Mouse (Mus musculus) thymus, adult 18-20 months (tissue): Measurements from ENCODE around the gene Gtf2a1l.

Experiments
- DNase-seq, 2 experiments: peaks; one replicate each; pipeline ENCODE4 v3.0.0; 2022; ENCODE audit warnings: mixed read lengths in 2 of 2

The Gtf2a1l gene

GRCm38 (mm10) chr17:88658510-88658909, 9.9 kb upstream of the Gtf2a1l start:
- DNase-seq, result no peak

GRCm38 (mm10) chr17:88666076-88666475, 2.4 kb upstream of the Gtf2a1l start:
- DNase-seq, result no peak

DNA sequence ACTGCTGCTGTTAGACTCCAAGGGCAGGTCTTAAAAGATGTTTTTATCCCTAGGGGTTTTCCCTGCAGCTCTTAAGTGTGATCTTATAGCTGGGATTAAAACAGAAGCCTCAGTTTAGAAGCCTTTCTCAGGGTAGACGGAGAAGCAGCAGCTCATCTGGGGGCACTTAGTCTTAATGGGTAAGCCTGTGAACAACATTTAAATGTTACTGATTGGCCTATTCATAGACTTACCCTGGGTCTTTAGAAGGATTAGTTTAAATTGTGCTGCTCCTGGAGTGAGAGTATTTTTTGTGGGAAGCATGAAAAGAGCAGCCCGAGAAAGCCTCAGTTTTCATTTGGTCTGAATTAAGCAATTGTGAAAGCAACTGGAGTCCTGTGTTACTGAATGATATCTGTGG, 1.5 kb downstream of the Gtf2a1l start:
- no peak for DNase-seq

GRCm38 (mm10) chr17:88670800-88671199, 2.3 kb downstream of the Gtf2a1l start:
- no peak for DNase-seq

DNA sequence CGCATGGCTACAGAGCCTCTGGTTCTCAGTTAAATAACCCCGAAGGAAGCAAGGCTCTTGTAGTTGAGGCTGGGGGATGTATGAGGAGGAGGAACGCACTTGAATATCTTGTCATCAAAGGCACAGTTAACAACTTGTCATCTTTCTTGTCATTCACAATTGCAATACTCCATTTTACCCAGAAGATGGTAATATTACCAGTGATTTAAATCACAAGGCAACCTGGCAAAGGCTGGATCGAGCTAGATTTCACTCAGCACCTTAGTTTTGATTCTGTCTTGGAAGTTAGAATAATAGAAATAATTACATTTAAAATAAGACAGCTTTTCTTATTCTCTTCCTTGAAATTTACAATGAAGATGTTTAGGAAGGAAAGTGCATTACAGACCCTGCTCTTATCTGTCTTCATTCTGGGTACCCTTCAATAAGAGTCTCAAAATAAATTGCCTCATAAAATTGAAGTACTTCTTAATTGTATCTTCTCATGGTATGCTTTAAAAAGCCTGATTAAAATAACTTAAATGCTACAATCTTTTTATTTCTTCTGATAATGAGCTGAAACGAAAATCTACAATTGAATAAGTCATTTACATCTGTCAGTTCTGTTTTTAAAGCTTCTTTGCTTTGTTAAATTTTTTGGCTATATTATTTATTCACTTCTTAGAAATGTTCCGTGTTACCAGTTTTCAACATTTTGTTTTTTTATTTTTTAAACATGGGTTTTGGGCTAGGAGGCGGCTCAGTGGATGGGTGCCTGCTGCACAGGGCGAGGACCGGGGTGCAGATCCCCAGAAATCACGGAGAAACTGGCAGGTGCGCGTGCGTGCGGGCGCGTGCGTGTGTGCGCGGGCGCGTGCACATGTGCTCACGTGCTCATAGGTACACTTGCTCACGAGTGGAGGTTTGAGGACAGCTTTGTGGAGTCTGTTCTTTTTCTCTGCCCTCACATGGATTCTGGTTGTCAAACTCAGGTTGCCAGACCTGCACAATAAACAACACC, 7.2 kb downstream of the Gtf2a1l start:
- DNase-seq, result no peak

DNA sequence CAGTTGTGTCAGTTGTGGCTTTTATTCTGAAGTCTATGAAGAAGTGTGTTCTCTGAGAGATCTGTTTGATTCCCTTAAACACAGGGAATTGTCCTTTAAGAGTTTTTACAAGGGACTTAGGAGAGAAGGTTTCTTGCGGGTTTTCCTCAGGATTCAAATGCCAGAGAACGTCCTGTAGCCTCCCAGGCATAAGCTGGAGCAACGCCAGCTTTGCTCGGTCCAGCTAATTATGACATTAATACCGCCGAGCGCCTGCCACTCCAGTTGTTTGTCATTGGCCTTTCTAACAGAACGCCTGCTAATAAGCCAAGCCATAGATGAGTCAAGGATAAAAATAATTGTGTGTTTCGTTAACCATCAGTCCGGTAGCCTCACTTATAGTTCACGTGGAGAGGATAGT, 19.8 kb downstream of the Gtf2a1l start:
- no peak for DNase-seq

DNA sequence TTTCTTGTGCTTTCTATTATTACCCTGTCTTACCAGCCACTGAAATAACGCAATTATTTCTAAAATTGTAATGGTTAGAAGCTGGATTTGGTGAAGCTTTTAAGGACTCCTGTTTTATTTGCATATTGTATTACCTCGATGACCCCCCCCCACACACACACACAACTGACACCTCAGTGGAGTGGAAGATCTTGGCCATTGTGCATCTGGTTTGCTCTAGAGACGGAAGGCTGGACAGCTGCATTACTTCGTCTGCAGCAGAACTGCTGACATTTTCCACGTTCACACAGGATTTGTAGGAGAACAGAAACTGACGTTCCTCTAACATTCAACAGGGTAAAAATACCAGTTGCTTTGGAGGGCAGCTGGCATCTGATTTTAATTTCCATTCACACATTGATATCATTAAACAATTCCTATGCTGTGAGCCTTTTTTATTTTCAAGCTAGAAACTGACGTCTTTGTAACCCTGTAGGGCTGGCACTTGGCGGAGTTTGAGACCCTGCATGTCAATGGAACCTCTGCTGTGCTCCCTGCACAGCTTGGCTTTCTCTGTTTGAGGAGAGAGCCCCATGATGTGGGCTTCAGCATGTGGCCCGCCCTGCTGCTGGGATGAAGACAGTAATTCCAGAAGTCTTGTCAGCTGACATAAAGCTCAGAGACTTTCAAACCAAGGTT, 28.3 kb downstream of the Gtf2a1l start:
- DNase-seq, result no peak

DNA sequence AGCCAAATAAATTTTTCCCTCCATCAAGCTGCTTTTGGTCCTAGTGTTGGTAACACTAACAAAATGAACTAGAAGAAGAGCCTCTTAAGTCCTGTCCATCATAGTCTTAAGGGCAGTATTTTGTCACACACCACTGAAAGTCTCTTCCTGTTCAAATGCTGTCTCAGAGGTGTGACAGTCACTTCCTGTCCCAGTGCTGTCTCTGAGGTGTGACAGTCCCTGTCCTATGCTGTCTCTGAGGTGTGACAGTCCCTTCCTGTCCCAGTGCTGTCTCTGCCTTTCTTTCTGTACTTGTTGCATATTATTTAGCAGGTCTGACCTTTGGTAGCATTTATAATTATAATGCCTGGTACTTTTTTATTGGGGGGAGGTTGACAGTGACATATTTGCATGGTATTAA, 32.4 kb downstream of the Gtf2a1l start:
- DNase-seq, result no peak

DNA sequence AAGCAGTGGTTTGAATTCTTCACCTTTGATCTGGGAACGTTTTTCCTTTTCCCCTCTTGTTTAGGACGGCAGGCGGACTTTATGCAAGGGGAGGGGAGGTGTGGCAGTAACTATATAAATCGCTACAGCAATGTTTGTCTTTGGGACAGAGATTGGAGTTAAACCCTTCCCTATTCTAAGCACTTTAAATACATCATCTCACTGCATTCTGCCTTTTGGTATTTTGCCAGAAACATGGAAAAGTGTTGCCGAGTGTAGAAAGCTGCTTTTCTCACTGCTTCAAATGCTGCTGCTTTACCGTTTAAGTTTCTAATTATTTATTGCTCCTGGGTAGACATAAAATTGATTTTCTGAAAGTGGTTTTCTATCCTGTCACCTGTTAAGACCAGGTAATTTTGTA, 33.9 kb downstream of the Gtf2a1l start:
- no peak for DNase-seq

GRCm38 (mm10) chr17:88703112-88703511, 34.7 kb downstream of the Gtf2a1l start:
- no peak for DNase-seq

GRCm38 (mm10) chr17:88706231-88706649, 37.8 kb downstream of the Gtf2a1l start:
- DNase-seq, result no peak

- DNase-seq, result no peak
Observed at GRCm38 (mm10) chr17:88749646-88750045, 81.2 kb downstream of the Gtf2a1l start.

DNA sequence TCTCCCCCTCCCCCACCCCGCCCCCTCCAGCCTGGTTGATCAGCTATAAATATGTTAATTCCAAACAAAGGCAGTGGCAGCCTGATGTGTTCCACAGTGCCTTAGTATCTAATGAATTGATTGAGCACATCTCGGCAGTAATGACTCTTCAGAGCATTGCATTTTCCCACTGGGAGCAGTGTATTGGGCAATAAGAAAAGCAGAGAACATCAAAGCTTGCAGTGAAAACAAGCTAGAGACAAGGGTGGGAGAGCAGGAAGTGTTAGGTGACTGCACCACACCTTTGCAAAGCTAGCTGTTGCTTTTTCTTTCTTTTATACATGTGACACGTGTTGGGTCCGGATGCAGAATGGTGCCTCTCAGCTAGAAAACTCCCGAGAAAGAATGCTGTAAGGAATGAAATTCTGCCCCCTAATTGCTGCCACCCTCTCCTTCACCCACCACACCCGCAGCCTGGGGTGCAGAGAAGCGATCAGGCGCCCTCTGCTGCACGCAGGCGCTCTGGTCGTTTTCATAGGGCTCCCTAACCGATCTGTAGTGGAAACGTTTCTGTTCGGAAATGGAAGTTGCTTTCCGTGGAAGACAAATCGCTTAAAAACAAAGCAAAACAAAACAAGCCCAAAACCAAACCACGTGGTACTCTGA, 84.5 kb downstream of the Gtf2a1l start:
- peak; percentile 16 to 31 for DNase-seq

GRCm38 (mm10) chr17:88753472-88753857, 85.0 kb downstream of the Gtf2a1l start:
- DNase-seq, result no peak

GRCm38 (mm10) chr17:88755776-88756175, 87.3 kb downstream of the Gtf2a1l start:
- DNase-seq, result no peak

DNA sequence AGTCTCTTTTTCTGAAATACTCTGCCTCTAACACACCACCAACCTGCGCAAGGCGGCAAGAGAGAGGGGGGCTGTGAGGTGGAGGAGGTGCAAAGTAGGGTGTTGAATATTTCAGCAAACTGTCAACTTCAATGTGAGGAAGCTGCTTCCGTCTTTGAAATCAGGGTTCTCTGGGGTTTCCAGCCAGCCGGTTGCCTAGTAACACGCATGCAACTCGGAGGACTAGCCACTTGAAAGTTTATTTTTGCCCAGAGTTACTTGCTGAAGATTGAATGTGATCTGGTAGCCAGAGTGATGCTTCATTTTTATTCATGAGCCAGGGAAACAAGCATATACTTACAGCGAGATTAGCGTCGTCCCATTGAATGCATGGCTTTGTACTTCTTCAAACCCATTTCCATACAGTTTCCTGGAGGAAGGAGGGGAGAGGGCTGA, 89.6 kb downstream of the Gtf2a1l start:
- DNase-seq, result no peak

DNA sequence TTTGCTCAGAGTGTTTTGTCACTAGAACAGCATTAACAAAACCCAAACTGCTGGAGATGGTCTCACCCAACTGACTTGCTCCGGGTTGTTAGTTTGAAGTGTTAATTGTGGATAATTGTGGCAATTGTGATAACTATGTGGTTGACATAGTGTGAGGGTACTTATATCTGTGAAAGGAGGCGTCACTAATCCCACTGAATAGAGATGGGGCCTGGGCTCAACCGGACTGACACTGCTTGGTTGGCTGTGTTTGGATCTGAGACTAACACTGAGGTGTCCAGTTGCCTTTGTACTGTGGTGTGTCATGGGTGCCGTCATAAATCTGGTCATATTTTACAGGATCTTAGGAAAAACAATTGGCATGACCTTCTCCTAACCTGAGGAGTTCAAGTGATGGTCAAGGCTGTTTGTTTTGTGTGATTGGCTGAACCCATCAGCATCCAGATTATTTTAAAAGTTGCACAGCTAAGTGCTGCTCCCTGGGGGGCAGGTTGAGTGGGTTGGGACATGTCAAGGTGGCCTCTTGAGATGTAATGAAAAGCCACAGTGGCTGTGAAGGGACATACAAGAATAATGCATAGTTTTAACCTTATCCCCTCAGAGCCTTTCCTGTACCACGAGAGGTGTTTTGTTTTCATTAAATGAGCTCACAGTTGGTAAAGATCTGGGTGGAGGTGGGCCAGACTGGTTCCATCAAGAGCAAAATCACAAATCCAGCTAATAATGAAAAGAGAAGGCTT, 95.1 kb downstream of the Gtf2a1l start:
- no peak for DNase-seq

- no peak for DNase-seq
Observed at GRCm38 (mm10) chr17:88764136-88764485, 95.7 kb downstream of the Gtf2a1l start.
